Mouse (Mus musculus) central nervous system, embryonic 18 days (tissue): ENCODE data around the gene Gprc5d. TPM values are rescaled to one million over a fixed set of nuclear protein-coding genes. Genes with fewer than 3 reads are reported as not detected.

Experiments used
- polyA plus RNA-seq: library from polyadenylated mRNA; depleted of rRNA; stranded (reverse); fragments of >200 nt; gene quantifications from 2 replicates; pipeline ENCODE4 v1.2.3, GENCODE M21; 2012; rRNA removed

Gene Gprc5d
- polyA plus RNA-seq = 0.07 and 0.09 TPM in 2 replicates

DNA sequence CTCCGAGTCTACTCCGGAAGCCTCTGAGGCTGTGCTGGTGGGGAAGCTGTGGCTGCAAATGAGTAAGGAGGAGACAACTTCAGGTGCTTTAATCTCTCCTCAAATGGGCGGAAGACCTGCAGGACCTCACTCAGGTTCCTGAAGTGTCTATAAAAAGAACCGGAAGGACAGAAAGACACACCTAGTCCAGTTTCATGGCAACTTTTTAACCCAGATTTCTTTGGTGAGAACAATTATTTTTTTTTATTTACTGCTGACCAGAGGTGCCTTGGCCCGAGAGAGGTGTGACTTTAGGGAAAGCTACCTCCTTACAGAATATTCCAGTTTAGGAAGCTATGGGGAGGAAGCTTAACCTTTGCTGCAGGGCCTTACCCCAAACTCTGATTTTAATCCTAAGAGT, at the start of gene Gprc5d:
Gprc5d (minus strand) TSS at position 101 of the 400 bp plus-strand sequence.

GRCm38 (mm10) chr6:135065236-135065957, 52.7 kb downstream of the Gprc5d start, which contains the start of gene Gprc5a:
Gene Gprc5a, plus strand, starts transcription at chr6:135065651.

Other genes starting within 250 kb of the Gprc5d start
- 37.4 and 37.9 TPM in 2 replicates for gene Gpr19, start 219.7 kb downstream of the Gprc5d start, polyA plus RNA-seq
- 43.2 and 47.2 TPM in 2 replicates for gene Cdkn1b, start 197.9 kb downstream of the Gprc5d start, polyA plus RNA-seq
- 3.0 and 3.4 TPM in 2 replicates for gene Apold1, start 136.6 kb downstream of the Gprc5d start, polyA plus RNA-seq
- gene Ddx47, start 106.7 kb downstream of the Gprc5d start, polyA plus RNA-seq = 79.9 and 80.3 TPM in 2 replicates
- gene Gprc5a, start 52.6 kb downstream of the Gprc5d start, polyA plus RNA-seq = 0.13 and 1.3 TPM in 2 replicates
- 89.2 and 93.3 TPM in 2 replicates for gene Fam234b, start 79.7 kb upstream of the Gprc5d start, polyA plus RNA-seq
- gene Hebp1, start 79.7 kb upstream of the Gprc5d start, polyA plus RNA-seq = 13.9 and 16.0 TPM in 2 replicates
- 0.07 and 0.26 TPM in 2 replicates for gene Gsg1, start 136.1 kb upstream of the Gprc5d start, polyA plus RNA-seq
- 0.08 and 0.36 TPM in 2 replicates for gene Pbp2, start 192.1 kb upstream of the Gprc5d start, polyA plus RNA-seq
- gene Emp1, start 244.3 kb upstream of the Gprc5d start, polyA plus RNA-seq = 19.0 and 47.0 TPM in 2 replicates